Mouse (Mus musculus) neural tube, embryonic 14.5 days (tissue): ENCODE measurements around the gene Epyc. TPM values are rescaled to one million over a fixed set of nuclear protein-coding genes. Genes with fewer than 3 reads are reported as not detected.
"Not testable (repeated sequence)": the region's sequence is repeated elsewhere in the genome, so short reads cannot be mapped to it uniquely, and the experiment has no call there.

Source experiments
- ATAC-seq: fragments of 200-750 bp; cut with Nextera tagmentation; 2 replicates; pipeline ENCODE4 v1.8.0; 2017; ENCODE audit warnings: low read depth, mild to moderate bottlenecking, moderate TSS enrichment, moderate library complexity
- H3K27ac ChIP-seq: fragments of 300-500 bp; sonication (generic); 2 replicates; pipeline ENCODE4 v1.5.1; 2014; ENCODE audit warnings: low read depth, mild to moderate bottlenecking, control low read depth, low read length, moderate library complexity, mixed read lengths
- H3K27me3 ChIP-seq: fragments of 300-500 bp; sonication (generic); 2 replicates; pipeline ENCODE4 v1.6.1; 2014; ENCODE audit warnings: low read length; ENCODE audit not compliant: control insufficient read depth, insufficient read depth
- H3K36me3 ChIP-seq: fragments of 300-500 bp; sonication (generic); 2 replicates; pipeline ENCODE4 v1.6.1; 2014; ENCODE audit warnings: low read length, mixed read lengths; ENCODE audit not compliant: control insufficient read depth, insufficient read depth
- H3K4me1 ChIP-seq: fragments of 300-500 bp; sonication (generic); 2 replicates; pipeline ENCODE4 v1.6.1; 2014; ENCODE audit warnings: low read length; ENCODE audit not compliant: control insufficient read depth, insufficient read depth
- H3K4me2 ChIP-seq: fragments of 300-500 bp; sonication (generic); 2 replicates; pipeline ENCODE4 v1.6.1; 2014; ENCODE audit warnings: mild to moderate bottlenecking, low read depth, low read length, control low read depth
- H3K4me3 ChIP-seq: fragments of 300-500 bp; sonication (generic); 2 replicates; pipeline ENCODE4 v1.5.1; 2014; ENCODE audit warnings: low read depth, low read length, control low read depth, mixed read lengths
- H3K9ac ChIP-seq: fragments of 300-500 bp; sonication (generic); replicated peaks from 2 replicates; pipeline ENCODE4 v1.6.1; 2014; ENCODE audit warnings: low read depth, mild to moderate bottlenecking, control low read depth, low read length, mixed read lengths
- H3K9me3 ChIP-seq: fragments of 300-500 bp; sonication (generic); 2 replicates; pipeline ENCODE4 v1.6.1; 2016; ENCODE audit warnings: low read length; ENCODE audit not compliant: control insufficient read depth
- WGBS: fragments of 180-500 bp; shearing (Covaris S2); extraction: QIAGEN DNeasy Blood & Tissue Kit; methylation state at CpG from one replicate; pipeline ENCODE4 v1.1.7; 2014; 5-methylcytosine and 5-hydroxymethylcytosine counted together
- polyA plus RNA-seq: library from polyadenylated mRNA; unstranded; fragments of >200 nt; fragmentation: Nextera tagmentation; extraction: Ambion mirVana; gene quantifications from 2 replicates; pipeline ENCODE4 v1.2.1, GENCODE M21; 2014

The Epyc gene
- polyA plus RNA-seq, 1 experiment from 2014 or later, result not detected

DNA sequence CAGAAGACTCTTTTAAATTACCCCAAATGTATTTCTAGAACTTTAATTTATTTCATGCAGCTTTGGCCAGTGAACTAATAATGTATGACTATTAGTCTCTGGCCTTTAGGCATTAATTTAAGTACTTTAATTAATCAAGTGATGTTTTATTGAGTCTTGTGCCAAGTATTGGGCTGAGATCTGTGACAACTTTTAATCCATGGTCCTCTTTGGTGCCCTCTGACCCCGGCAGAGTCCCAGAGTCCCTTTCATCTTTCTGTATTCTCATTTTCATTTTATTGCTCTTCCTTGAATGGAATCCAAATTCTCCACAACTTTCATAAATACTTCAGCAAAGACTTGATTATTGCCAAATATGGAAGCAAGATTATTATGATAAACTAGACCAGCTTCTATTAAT is 76.8 kb downstream of the Epyc start:
- no peaks in the 10 kb centered on the region for H3K4me1 ChIP-seq
- no peak overlapping the region for H3K4me2 ChIP-seq
- no peak overlapping the region for H3K4me3 ChIP-seq
- H3K9ac ChIP-seq, result no peak overlapping the region
- no peaks in the 10 kb centered on the region for H3K9me3 ChIP-seq
- WGBS, result 89% methylated on average over 1 of the region's 1 CpGs
- no peak overlapping the region for H3K27ac ChIP-seq
- no peaks in the 10 kb centered on the region for H3K27me3 ChIP-seq
- no peaks in the 10 kb centered on the region for H3K36me3 ChIP-seq
- no peak for ATAC-seq

DNA sequence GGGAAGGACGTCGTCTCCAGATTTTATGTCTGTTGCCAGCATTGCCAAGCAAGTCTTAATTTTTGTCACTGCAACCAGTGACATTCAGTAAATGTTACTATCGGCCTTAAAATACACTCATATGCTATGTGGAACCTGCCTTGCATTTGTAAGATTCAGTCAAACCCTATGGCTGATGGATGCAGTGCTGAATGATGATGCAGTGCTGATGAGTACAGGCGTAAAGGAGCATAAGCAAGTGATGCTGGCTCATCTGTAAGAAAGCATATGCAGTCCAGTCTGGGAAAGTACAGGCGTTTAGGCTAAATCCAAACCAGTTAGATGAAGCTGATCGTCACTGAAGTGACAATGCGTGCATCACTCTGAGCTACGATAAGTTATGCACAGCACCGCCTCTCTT is 78.8 kb downstream of the Epyc start:
- Histone ChIP-seq H3K9ac (no peak overlapping the region), H3K4me3 (no peak overlapping the region), H3K4me1 (no peaks in the 10 kb centered on the region), H3K27ac (no peak overlapping the region), H3K4me2 (no peak overlapping the region), H3K36me3 (no peaks in the 10 kb centered on the region), H3K27me3 (no peaks in the 10 kb centered on the region), H3K9me3 (no peaks in the 10 kb centered on the region)
- no peak for ATAC-seq
- 90% methylated on average over 9 of the region's 9 CpGs for WGBS

DNA sequence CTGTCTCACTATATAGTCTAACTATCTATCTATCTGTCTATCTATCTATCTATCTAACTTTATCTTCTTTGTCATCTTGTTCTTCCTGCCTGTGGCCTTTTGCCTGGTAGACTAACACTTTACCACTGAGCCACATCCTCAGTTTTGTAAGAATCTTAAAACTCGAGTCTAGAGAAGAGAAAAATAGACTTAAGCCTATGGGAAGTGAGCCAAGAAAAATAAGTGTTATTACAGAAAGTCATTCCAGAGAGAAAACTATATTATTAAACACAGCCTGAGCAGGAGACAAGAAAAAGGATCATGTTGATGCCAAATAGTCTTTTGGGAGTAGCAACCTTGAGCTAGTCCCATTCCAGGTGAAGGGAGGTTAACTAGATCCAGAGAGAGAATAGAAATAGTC is 82.1 kb downstream of the Epyc start:
- WGBS, result 75% methylated on average over 1 of the region's 1 CpGs
- H3K4me2 ChIP-seq, result no peak overlapping the region
- no peak overlapping the region for H3K27ac ChIP-seq
- H3K9ac ChIP-seq, result no peak overlapping the region
- H3K27me3 ChIP-seq, result no peaks in the 10 kb centered on the region
- no peak overlapping the region for H3K4me3 ChIP-seq
- H3K4me1 ChIP-seq, result no peaks in the 10 kb centered on the region
- no peaks in the 10 kb centered on the region for H3K36me3 ChIP-seq
- no peak for ATAC-seq
- no peaks in the 10 kb centered on the region for H3K9me3 ChIP-seq

DNA sequence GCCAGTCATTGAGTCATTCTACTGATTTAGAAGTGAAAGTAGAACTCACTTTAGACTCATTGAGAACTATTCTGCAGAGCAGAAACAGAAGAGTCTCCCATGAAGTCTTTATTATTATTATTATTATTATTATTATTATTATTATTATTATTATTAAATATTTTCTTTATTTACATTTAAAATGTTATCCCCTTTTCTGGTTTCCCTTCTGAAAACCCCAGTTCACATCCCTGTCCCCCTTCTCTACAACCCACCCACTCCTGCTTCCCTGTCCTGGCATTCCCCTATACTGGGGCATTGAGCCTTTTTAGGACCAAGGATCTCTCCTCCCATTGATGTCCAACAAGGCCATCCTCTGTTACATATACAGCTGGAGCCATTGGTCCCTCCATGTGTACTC is 82.8 kb downstream of the Epyc start, which contains the start of gene C030005K15Rik:
C030005K15Rik (minus strand) TSS at position 101 of the 400 bp plus-strand sequence.
- H3K27me3 ChIP-seq, H3K4me1 ChIP-seq, H3K36me3 ChIP-seq, H3K4me3 ChIP-seq, ATAC-seq, H3K9me3 ChIP-seq, H3K9ac ChIP-seq, H3K27ac ChIP-seq, H3K4me2 ChIP-seq: not testable (repeated sequence)

Other genes with a start within 250 kb of the Epyc start
- 28.5 and 152 TPM in 2 replicates for gene Dcn, start 164.5 kb upstream of the Epyc start, polyA plus RNA-seq
- gene Lum, start 78.9 kb upstream of the Epyc start, polyA plus RNA-seq, result 0.70 and 29.8 TPM in 2 replicates
- not detected in 2 replicates for gene Kera, start 37.2 kb upstream of the Epyc start, polyA plus RNA-seq
- not detected in 2 replicates for gene Ccer1, start 49.0 kb downstream of the Epyc start, polyA plus RNA-seq
- gene C030005K15Rik, start 82.7 kb downstream of the Epyc start, polyA plus RNA-seq, result not detected in 2 replicates